In genomic region chr12:107997901-107998300, GRCm38 (mm10) we compare ENCODE assay signal across 11 mouse cellular contexts. TPM values are rescaled to one million over a fixed set of nuclear protein-coding genes. Genes with fewer than 3 reads are reported as not detected.
DNase-seq lines count a peak whose midpoint lies in the region; ATAC-seq and TF ChIP-seq lines count a peak whose summit lies in the region.
"Had no signal": no experiment of that assay in that cellular context is flagged by ENCODE, and none has a peak within 500 bp of the region (broad histone marks: within the 10 kb centered on the region; RNA-seq: fewer than 3 reads in every experiment).

No protein-coding gene starts in this region.

- H3K27me3 ChIP-seq in stomach, embryonic 14.5 days (ENCODE audit: control insufficient read depth, insufficient read depth, low read length), result no peaks in the 10 kb centered on the region
- no peaks in the 10 kb centered on the region for H3K27me3 ChIP-seq in stomach, postnatal 0 days (ENCODE audit: control insufficient read depth, insufficient read depth, low read length)
- no peaks in the 10 kb centered on the region; the same call in 1 of the 2 replicates for H3K27me3 ChIP-seq in intestine, embryonic 15.5 days (replicated peaks)

- TF ChIP-seq EP300 in stomach, postnatal 0 days (optimal IDR thresholded peaks at IDR 0.05), result no peak

- peak; percentile 47 for DNase-seq in CD4-positive, CD25-positive, alpha-beta regulatory T cell, adult 2 months (ENCODE audit: low read depth, low spot score)
- no peak for DNase-seq in stomach, postnatal 0 days (ENCODE audit: low spot score)
- no peak for DNase-seq in retina, embryonic 14.5 days (ENCODE audit: low spot score)
- no peak for DNase-seq in testis, postnatal 14 days (ENCODE audit: low spot score)
- DNase-seq: cerebellum, adult 9-10 months; heart, adult 2 months had no signal

- no peak for TF ChIP-seq POLR2A in olfactory bulb, adult 2 months (IDR thresholded peaks at IDR 0.05; ENCODE audit: insufficient read depth, low read depth, low read length)

- no peaks in the 10 kb centered on the region for H3K4me1 ChIP-seq in stomach, embryonic 14.5 days (ENCODE audit: control insufficient read depth, insufficient read depth, low read length)
- no peaks in the 10 kb centered on the region for H3K4me1 ChIP-seq in stomach, postnatal 0 days (replicated peaks; ENCODE audit: control insufficient read depth, insufficient read depth)
- peaks cover 20% of the 10 kb centered on the region for H3K4me1 ChIP-seq in intestine, embryonic 15.5 days (replicated peaks)
- peaks cover 30% of the 10 kb centered on the region for H3K4me1 ChIP-seq in olfactory bulb, adult 2 months (ENCODE audit: control insufficient read depth, insufficient read depth, low read length)

- WGBS in stomach, embryonic 14.5 days, result 48% methylated on average over 11 of the region's 11 CpGs
- 57% methylated on average over 11 of the region's 11 CpGs for WGBS in stomach, postnatal 0 days
- 63% methylated on average over 11 of the region's 11 CpGs for WGBS in intestine, embryonic 15.5 days
- WGBS in olfactory bulb, adult 2 months, result 39% methylated on average over 11 of the region's 11 CpGs

- H3K4me2 ChIP-seq in stomach, embryonic 14.5 days (replicated peaks; ENCODE audit: low read depth, low read length), result 0 out of 2 replicates have a peak overlapping the region, but pooled peaks have one; percentile 25
- no peak overlapping the region; the same call in 1 of the 2 replicates for H3K4me2 ChIP-seq in stomach, postnatal 0 days (replicated peaks; ENCODE audit: low read depth)
- H3K4me2 ChIP-seq in intestine, embryonic 15.5 days (replicated peaks), result 0 out of 2 replicates have a peak overlapping the region, but pooled peaks have one; percentile 5

- H3K9ac ChIP-seq in stomach, embryonic 14.5 days (replicated peaks; ENCODE audit: low read depth, low read length), result no peak overlapping the region
- no peak overlapping the region for H3K9ac ChIP-seq in stomach, postnatal 0 days (ENCODE audit: low read length)
- no peak overlapping the region for H3K9ac ChIP-seq in intestine, embryonic 15.5 days

- no peak for ATAC-seq in CD4-positive, CD25-positive, alpha-beta regulatory T cell, adult 4 months
- ATAC-seq in stomach, embryonic 14.5 days (ENCODE audit: insufficient number of reproducible peaks, insufficient read depth, low FRiP score, low read depth), result no peak
- no peak for ATAC-seq in stomach, postnatal 0 days (ENCODE audit: low FRiP score, low TSS enrichment)
- ATAC-seq in intestine, embryonic 15.5 days, result no peak

- H3K36me3 ChIP-seq in stomach, embryonic 14.5 days (ENCODE audit: control insufficient read depth, insufficient read depth, low read length), result no peaks in the 10 kb centered on the region
- no peaks in the 10 kb centered on the region for H3K36me3 ChIP-seq in stomach, postnatal 0 days (ENCODE audit: control insufficient read depth, insufficient read depth, low read length)
- no peaks in the 10 kb centered on the region for H3K36me3 ChIP-seq in intestine, embryonic 15.5 days

- H3K27ac ChIP-seq in stomach, embryonic 14.5 days (ENCODE audit: low read length), result no peak overlapping the region
- no peak overlapping the region for H3K27ac ChIP-seq in stomach, postnatal 0 days (replicated peaks)
- no peak overlapping the region for H3K27ac ChIP-seq in intestine, embryonic 15.5 days
- peak overlapping the region; percentile 74 for H3K27ac ChIP-seq in olfactory bulb, adult 2 months (ENCODE audit: insufficient read depth, low read depth, low read length)
- H3K27ac ChIP-seq: heart, adult 2 months; kidney, postnatal 0 days had no signal

- TF ChIP-seq CTCF in stomach, postnatal 0 days (IDR thresholded peaks at IDR 0.05; ENCODE audit: low read depth), result no peak
- no peak for TF ChIP-seq CTCF in olfactory bulb, adult 2 months (IDR thresholded peaks at IDR 0.05; ENCODE audit: insufficient read depth, low read depth, low read length)

- H3K4me3 ChIP-seq in stomach, embryonic 14.5 days (ENCODE audit: low read depth, low read length), result no peak overlapping the region
- no peak overlapping the region for H3K4me3 ChIP-seq in stomach, postnatal 0 days (ENCODE audit: low read depth, low read length)
- H3K4me3 ChIP-seq in intestine, embryonic 15.5 days (replicated peaks), result no peak overlapping the region
- H3K4me3 ChIP-seq in olfactory bulb, adult 2 months (ENCODE audit: insufficient read depth, low read depth, low read length), result peak overlapping the region; percentile 47
- H3K4me3 ChIP-seq: heart, adult 2 months had no signal

- H3K9me3 ChIP-seq in stomach, embryonic 14.5 days (ENCODE audit: control insufficient read depth, low read depth, low read length), result no peaks in the 10 kb centered on the region
- H3K9me3 ChIP-seq in stomach, postnatal 0 days (ENCODE audit: control insufficient read depth, low read length), result no peaks in the 10 kb centered on the region
- no peaks in the 10 kb centered on the region for H3K9me3 ChIP-seq in intestine, embryonic 15.5 days

RNA-seq across cellular contexts. Expression of gene Bcl11b, which starts 5.5 kb away (rescaled TPM):
- 10 to 100 TPM; 40.0 to 41.6 TPM for polyA plus RNA-seq in CD4-positive, CD25-positive, alpha-beta regulatory T cell, adult 4 months (2017; shearing (Covaris generic))
- polyA plus RNA-seq in stomach, embryonic 14.5 days (2014; fragmentation: Nextera tagmentation; extraction: Ambion mirVana), result 6.0 and 6.8 TPM in 2 replicates
- polyA plus RNA-seq in stomach, postnatal 0 days (2015; fragmentation: Nextera tagmentation; extraction: Ambion mirVana), result 4.6 TPM in 2 replicates
- polyA plus RNA-seq in intestine, embryonic 15.5 days (2015; fragmentation: Nextera tagmentation; extraction: Ambion mirVana), result 6.7 and 6.9 TPM in 2 replicates
- 49.8 and 56.3 TPM in 2 replicates for polyA plus RNA-seq in olfactory bulb, adult 2 months (2012; ENCODE audit: insufficient read depth, insufficient read length, low replicate concordance, missing spikeins)
